Mouse (Mus musculus) cerebellum, adult (tissue): ENCODE data around the gene Rnf227.

ENCODE experiments used
- ATAC-seq: cut with Nextera tagmentation; 2 replicates; pipeline ENCODE4 v1.9.2; 2017; ENCODE audit warnings: mild to moderate bottlenecking, moderate library complexity, mixed read lengths; ENCODE audit not compliant: insufficient number of reproducible peaks, low FRiP score, low TSS enrichment

Gene Rnf227

GRCm38 (mm10) chr11:69369990-69370816 is 29.9 kb downstream of the Rnf227 start:
- no peak for ATAC-seq

DNA sequence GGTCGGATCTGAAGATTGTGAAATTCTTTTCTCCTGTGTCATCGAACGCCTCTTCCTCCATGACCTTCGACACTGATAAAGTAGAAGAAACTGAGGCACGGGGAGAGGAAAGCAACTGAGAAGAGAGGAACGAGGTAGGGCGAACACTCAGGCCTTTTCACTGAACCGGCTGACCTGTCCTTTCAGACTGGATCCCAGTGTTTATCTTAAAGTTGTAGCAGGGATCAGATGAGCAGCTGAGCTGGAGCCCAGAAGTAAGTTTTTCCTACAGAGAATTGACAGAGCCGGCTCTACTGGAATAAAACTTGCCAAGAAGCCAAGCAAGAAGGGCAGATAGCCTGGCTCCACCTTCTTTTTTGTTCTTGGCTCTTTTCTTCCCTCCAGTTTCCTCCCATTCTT is 30.6 kb downstream of the Rnf227 start:
- ATAC-seq: no peak

GRCm38 (mm10) chr11:69371601-69372000 is 31.3 kb downstream of the Rnf227 start:
- ATAC-seq: no peak

GRCm38 (mm10) chr11:69372056-69372779 is 32.0 kb downstream of the Rnf227 start:
- ATAC-seq: peak; percentile 76; the same call in 1 of the 2 replicates

DNA sequence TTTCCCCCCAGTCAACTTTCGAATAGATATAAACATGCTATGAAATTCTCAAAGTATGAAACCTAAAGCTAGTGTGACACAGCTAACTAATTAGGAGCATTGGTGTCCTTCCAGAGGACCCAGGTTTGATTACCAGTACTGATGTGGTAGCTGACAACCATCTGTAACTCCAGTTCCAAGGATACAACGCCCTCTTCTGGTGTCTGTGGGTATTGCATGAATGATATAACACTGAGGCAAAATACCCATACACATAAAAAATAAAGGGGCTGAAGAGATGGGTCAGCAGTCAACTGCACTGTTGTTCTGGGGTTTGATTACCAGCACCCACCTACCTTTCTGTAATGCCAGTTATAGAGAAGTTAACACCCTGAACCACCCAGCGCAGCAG is 32.5 kb downstream of the Rnf227 start:
- ATAC-seq: no peak

GRCm38 (mm10) chr11:69373223-69373965 is 33.1 kb downstream of the Rnf227 start:
- no peak for ATAC-seq

- no peak for ATAC-seq
Observed at GRCm38 (mm10) chr11:69375646-69376045, 35.4 kb downstream of the Rnf227 start.

- no peak for ATAC-seq
Observed at GRCm38 (mm10) chr11:69377766-69378165, 37.5 kb downstream of the Rnf227 start.

DNA sequence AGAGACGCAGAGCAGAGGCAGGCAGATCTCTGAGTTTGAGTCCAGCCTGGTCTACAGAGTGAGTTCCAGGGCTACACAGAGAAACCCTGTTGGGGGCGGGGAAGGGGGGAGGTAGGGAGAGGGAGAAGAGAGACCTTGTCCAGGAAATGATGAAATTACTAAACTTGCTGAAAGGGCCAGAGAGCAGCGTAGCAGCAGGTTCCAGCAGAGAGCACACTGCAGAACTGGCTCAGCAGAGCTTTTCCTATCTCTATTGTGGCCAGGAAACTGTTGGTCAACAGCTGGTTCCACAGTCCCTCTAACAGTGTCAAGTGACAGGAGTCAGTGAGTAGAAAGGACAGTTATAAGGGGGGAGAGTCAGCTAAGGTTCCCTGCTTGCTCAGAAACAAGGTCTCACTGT is 39.3 kb downstream of the Rnf227 start:
- ATAC-seq: no peak

GRCm38 (mm10) chr11:69381356-69381755 is 41.1 kb downstream of the Rnf227 start:
- ATAC-seq: no peak

DNA sequence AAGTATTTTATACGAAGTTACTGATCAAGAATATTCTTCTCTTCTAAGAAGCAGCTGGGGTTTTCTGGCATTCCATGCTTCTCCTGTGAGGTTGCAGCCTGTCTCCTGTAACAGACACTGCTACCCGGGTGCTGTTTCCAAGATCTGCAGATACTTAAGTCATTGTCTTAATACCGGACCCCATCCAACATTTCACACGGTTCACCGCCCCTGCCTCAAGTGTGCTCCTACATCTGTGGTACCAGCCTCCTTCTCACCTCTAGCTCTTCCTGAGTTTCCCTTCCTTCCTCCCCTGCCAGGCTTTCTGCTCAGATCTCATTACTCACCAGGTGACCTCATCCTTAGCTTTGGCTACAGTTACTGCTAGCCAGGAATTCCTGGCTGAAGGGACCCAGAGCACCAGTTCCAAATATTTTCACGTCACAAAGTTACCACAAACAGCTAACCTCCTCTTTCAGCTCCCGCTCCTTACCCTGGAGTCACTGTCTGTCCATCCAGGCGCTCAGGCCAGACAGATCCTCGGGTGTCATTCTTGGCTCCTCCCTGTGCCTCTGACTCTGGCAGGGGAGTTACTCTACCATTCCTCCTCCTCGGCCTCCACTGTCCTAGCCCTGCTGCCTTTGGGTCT is 42.3 kb downstream of the Rnf227 start:
- no peak for ATAC-seq

GRCm38 (mm10) chr11:69384979-69385378 is 44.7 kb downstream of the Rnf227 start:
- no peak for ATAC-seq

DNA sequence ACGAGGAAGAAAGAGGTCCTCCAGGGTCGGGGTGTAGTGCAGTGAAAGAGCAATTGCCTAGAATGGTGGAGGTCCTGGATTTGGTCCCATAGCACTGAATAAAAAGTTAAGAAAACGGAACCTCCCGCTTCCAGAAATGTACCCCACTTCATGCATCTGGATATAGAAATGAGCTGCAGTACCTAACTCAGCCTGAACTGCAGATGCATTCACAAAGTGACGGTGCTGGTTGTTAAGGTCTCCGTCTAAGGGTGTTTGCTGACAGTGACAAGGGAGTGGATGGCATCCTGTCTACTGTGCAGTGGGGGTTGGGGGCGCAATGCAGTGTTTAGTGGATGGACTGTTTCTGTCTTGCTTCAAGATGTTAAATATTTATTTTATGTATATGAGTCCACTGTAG is 46.5 kb downstream of the Rnf227 start:
- ATAC-seq: no peak

GRCm38 (mm10) chr11:69388680-69389079 is 48.4 kb downstream of the Rnf227 start:
- no peak for ATAC-seq

DNA sequence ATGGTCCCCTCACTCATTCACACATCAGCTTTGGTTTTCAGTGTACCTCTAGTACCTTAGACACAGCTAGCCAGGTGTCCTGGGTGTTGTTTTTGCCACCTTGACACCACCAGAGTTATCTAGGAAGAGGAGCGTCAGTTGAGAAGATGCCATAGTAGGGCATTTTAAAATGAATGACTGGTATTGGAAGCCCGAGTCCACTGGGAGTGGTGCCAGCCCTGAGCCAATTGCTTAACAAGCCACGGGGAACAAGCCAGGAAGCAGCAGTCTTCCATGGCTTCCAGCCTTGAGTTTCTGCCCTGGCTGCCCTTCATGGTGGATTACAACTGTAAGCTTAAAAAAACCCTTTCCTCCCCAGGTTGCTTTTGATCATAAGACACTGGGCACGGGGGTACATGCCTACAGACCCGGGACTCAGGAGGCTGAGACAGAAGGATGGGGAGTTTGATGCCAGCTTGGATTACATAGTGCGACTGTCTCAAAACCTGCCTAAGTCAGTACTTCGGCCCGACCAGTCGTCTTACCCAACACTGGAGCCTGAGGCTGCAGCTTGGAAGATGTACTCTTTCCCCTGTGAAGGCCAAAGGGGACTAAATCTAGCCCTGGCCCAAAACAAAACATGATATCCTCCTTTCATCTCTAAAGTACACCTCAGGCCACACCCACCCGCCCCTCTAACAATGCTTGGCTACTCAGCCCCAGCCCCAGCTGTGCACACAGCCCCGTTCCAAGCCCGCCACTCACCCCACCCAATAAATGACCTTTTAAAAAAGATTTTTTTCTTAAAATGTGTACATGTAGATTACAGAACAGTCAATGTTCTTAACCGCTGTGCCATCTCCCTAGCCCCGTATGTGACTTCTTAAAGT is 49.5 kb downstream of the Rnf227 start:
- ATAC-seq: no peak

- no peak for ATAC-seq
Observed at GRCm38 (mm10) chr11:69390400-69391034, 50.3 kb downstream of the Rnf227 start.
